Comparison of ENCODE assay signal across 8 mouse cellular contexts in genomic region chr17:57166800-57167791, GRCm38 (mm10). TPM values are rescaled to one million over a fixed set of nuclear protein-coding genes. Genes with fewer than 3 reads are reported as not detected.
DNase-seq lines count a peak whose midpoint lies in the region; ATAC-seq and TF ChIP-seq lines count a peak whose summit lies in the region.

No protein-coding gene starts in this region.

- TF ChIP-seq CTCF in stomach, postnatal 0 days (IDR thresholded peaks at IDR 0.05; ENCODE audit: low read depth), result peak; percentile 93

- H3K27ac ChIP-seq in forebrain, embryonic 10.5 days, result peak overlapping the region; percentile 15; the same call in 1 of the 2 replicates
- H3K27ac ChIP-seq in heart, embryonic 15.5 days, result no peak overlapping the region
- no peak overlapping the region for H3K27ac ChIP-seq in liver, embryonic 13.5 days
- no peak overlapping the region for H3K27ac ChIP-seq in neural tube, embryonic 12.5 days
- H3K27ac ChIP-seq in stomach, postnatal 0 days (replicated peaks), result no peak overlapping the region

- H3K9me3 ChIP-seq in forebrain, embryonic 10.5 days, result no peaks in the 10 kb centered on the region
- H3K9me3 ChIP-seq in heart, embryonic 15.5 days (replicated peaks), result no peaks in the 10 kb centered on the region
- no peaks in the 10 kb centered on the region for H3K9me3 ChIP-seq in liver, embryonic 13.5 days (replicated peaks)
- no peaks in the 10 kb centered on the region for H3K9me3 ChIP-seq in neural tube, embryonic 12.5 days
- H3K9me3 ChIP-seq in stomach, postnatal 0 days (ENCODE audit: control insufficient read depth, low read length), result no peaks in the 10 kb centered on the region

- no peak for TF ChIP-seq EP300 in stomach, postnatal 0 days (optimal IDR thresholded peaks at IDR 0.05)

- no peak overlapping the region for H3K9ac ChIP-seq in heart, embryonic 15.5 days
- H3K9ac ChIP-seq in liver, embryonic 13.5 days, result no peak overlapping the region
- no peak overlapping the region for H3K9ac ChIP-seq in neural tube, embryonic 12.5 days
- H3K9ac ChIP-seq in stomach, postnatal 0 days (ENCODE audit: low read length), result no peak overlapping the region

- no peaks in the 10 kb centered on the region for H3K36me3 ChIP-seq in forebrain, embryonic 10.5 days (replicated peaks)
- H3K36me3 ChIP-seq in heart, embryonic 15.5 days, result no peaks in the 10 kb centered on the region
- no peaks in the 10 kb centered on the region for H3K36me3 ChIP-seq in liver, embryonic 13.5 days
- H3K36me3 ChIP-seq in neural tube, embryonic 12.5 days, result no peaks in the 10 kb centered on the region
- H3K36me3 ChIP-seq in stomach, postnatal 0 days (ENCODE audit: control insufficient read depth, insufficient read depth, low read length), result no peaks in the 10 kb centered on the region

- peak; percentile 44 for DNase-seq in c-Kit-negative CD71-positive TER-119-positive erythroid progenitor cells, embryonic 14.5 days (ENCODE audit: low read depth, low spot score)
- DNase-seq in forebrain, embryonic 10.5 days (ENCODE audit: extremely low spot score, low spot score), result peak; percentile 87
- DNase-seq in kidney, postnatal 14 days, result peak; percentile 87
- DNase-seq in liver, embryonic 13.5 days, result peak; percentile 64
- DNase-seq in stomach, postnatal 0 days (ENCODE audit: low spot score), result peak; percentile 90

- H3K27me3 ChIP-seq in forebrain, embryonic 10.5 days (ENCODE audit: poor library complexity, severe bottlenecking), result peaks cover 6% of the 10 kb centered on the region; the same call in 1 of the 2 replicates
- no peaks in the 10 kb centered on the region for H3K27me3 ChIP-seq in heart, embryonic 15.5 days
- no peaks in the 10 kb centered on the region for H3K27me3 ChIP-seq in liver, embryonic 13.5 days
- H3K27me3 ChIP-seq in neural tube, embryonic 12.5 days (replicated peaks), result no peaks in the 10 kb centered on the region
- no peaks in the 10 kb centered on the region for H3K27me3 ChIP-seq in stomach, postnatal 0 days (ENCODE audit: control insufficient read depth, insufficient read depth, low read length)

- WGBS in forebrain, embryonic 10.5 days, result 9% methylated on average over 11 of the region's 11 CpGs
- WGBS in heart, embryonic 15.5 days, result 15% methylated on average over 11 of the region's 11 CpGs
- 18% methylated on average over 11 of the region's 11 CpGs for WGBS in liver, embryonic 13.5 days (ENCODE audit: insufficient replicate concordance)
- WGBS in neural tube, embryonic 12.5 days, result 11% methylated on average over 11 of the region's 11 CpGs
- WGBS in stomach, postnatal 0 days, result 17% methylated on average over 11 of the region's 11 CpGs

- peak overlapping the region; percentile 25 for H3K4me3 ChIP-seq in forebrain, embryonic 10.5 days
- H3K4me3 ChIP-seq in heart, embryonic 15.5 days, result no peak overlapping the region
- H3K4me3 ChIP-seq in liver, embryonic 13.5 days (replicated peaks), result no peak overlapping the region
- H3K4me3 ChIP-seq in neural tube, embryonic 12.5 days, result no peak overlapping the region
- no peak overlapping the region for H3K4me3 ChIP-seq in stomach, postnatal 0 days (ENCODE audit: low read depth, low read length)

- ATAC-seq in CD4-positive, CD25-positive, alpha-beta regulatory T cell, adult 4 months, result peak; percentile 72
- ATAC-seq in heart, embryonic 15.5 days (replicated peaks; ENCODE audit: insufficient number of reproducible peaks, insufficient read depth, low FRiP score, low read depth), result peak; percentile 54
- ATAC-seq in liver, embryonic 13.5 days (ENCODE audit: low read depth), result peak; percentile 45
- ATAC-seq in neural tube, embryonic 12.5 days (ENCODE audit: low FRiP score, low read depth), result peak; percentile 86
- ATAC-seq in stomach, postnatal 0 days (ENCODE audit: low FRiP score, low TSS enrichment), result peak; percentile 71

- H3K4me1 ChIP-seq in forebrain, embryonic 10.5 days, result peaks cover 6% of the 10 kb centered on the region
- H3K4me1 ChIP-seq in heart, embryonic 15.5 days (replicated peaks), result 0 out of 2 replicates have a peak, but pooled peaks cover 2% of the 10 kb centered on the region
- H3K4me1 ChIP-seq in liver, embryonic 13.5 days (replicated peaks), result peaks cover 12% of the 10 kb centered on the region
- H3K4me1 ChIP-seq in neural tube, embryonic 12.5 days, result peaks cover 5% of the 10 kb centered on the region; the same call in 1 of the 2 replicates
- no peaks in the 10 kb centered on the region for H3K4me1 ChIP-seq in stomach, postnatal 0 days (replicated peaks; ENCODE audit: control insufficient read depth, insufficient read depth)

- 0 out of 2 replicates have a peak overlapping the region, but pooled peaks have one; percentile 34 for H3K4me2 ChIP-seq in heart, embryonic 15.5 days
- H3K4me2 ChIP-seq in liver, embryonic 13.5 days, result no peak overlapping the region
- peak overlapping the region; percentile 26 for H3K4me2 ChIP-seq in neural tube, embryonic 12.5 days (replicated peaks)
- H3K4me2 ChIP-seq in stomach, postnatal 0 days (replicated peaks; ENCODE audit: low read depth), result no peak overlapping the region

RNA-seq across cellular contexts. Expression of gene Cd70, which starts 17.5 kb away (rescaled TPM):
- polyA plus RNA-seq in CD4-positive, CD25-positive, alpha-beta regulatory T cell, adult 4 months (2017; shearing (Covaris generic)), result under 1 TPM in 1 of 2 experiments, not detected in 1; 0.52 TPM
- polyA plus RNA-seq in forebrain, embryonic 10.5 days (2016; fragmentation: Nextera tagmentation; extraction: Ambion mirVana), result not detected in 2 replicates
- polyA plus RNA-seq in heart, embryonic 15.5 days (2015; fragmentation: Nextera tagmentation; extraction: Ambion mirVana), result not detected in 2 replicates
- polyA plus RNA-seq in liver, embryonic 13.5 days (2015; fragmentation: Nextera tagmentation; extraction: Ambion mirVana), result not detected in 2 replicates
- polyA plus RNA-seq in neural tube, embryonic 12.5 days (2016; fragmentation: Nextera tagmentation; extraction: Ambion mirVana), result 0.24 TPM in 1 of 2 replicates, not detected in the other
- polyA plus RNA-seq in stomach, postnatal 0 days (2015; fragmentation: Nextera tagmentation; extraction: Ambion mirVana), result 0.11 TPM in 1 of 2 replicates, not detected in the other

RNA-seq across cellular contexts. Expression of gene Tnfsf14, which starts 26.9 kb away (rescaled TPM):
- polyA plus RNA-seq in CD4-positive, CD25-positive, alpha-beta regulatory T cell, adult 4 months (2017; shearing (Covaris generic)), result 10 to 100 TPM in 1 of 2 experiments, 1 to 10 TPM in 1; 5.9 to 11.7 TPM
- 0.15 and 0.16 TPM in 2 replicates for polyA plus RNA-seq in forebrain, embryonic 10.5 days (2016; fragmentation: Nextera tagmentation; extraction: Ambion mirVana)
- 0.29 TPM in 1 of 2 replicates, not detected in the other for polyA plus RNA-seq in heart, embryonic 15.5 days (2015; fragmentation: Nextera tagmentation; extraction: Ambion mirVana)
- polyA plus RNA-seq in liver, embryonic 13.5 days (2015; fragmentation: Nextera tagmentation; extraction: Ambion mirVana), result 1.4 and 1.8 TPM in 2 replicates
- polyA plus RNA-seq in neural tube, embryonic 12.5 days (2016; fragmentation: Nextera tagmentation; extraction: Ambion mirVana), result 0.10 and 0.28 TPM in 2 replicates
- polyA plus RNA-seq in stomach, postnatal 0 days (2015; fragmentation: Nextera tagmentation; extraction: Ambion mirVana), result 0.05 TPM in 1 of 2 replicates, not detected in the other

Comparison
In these comparisons a context has a peak if more than half of its experiments do, and no peak if none do; other contexts are left out.
1. H3K4me2 ChIP-seq: peak in heart, embryonic 15.5 days (single experiment) and neural tube, embryonic 12.5 days (single experiment); none in liver, embryonic 13.5 days (single experiment) and stomach, postnatal 0 days (single experiment).
2. Peak in every context shown above with its lines, with median percentiles within 50 percentile points of each other: ATAC-seq and DNase-seq.